Mouse (Mus musculus) left cerebral cortex, adult 8-10 months (tissue): Measurements from ENCODE around the gene Hoxc8. TPM values are rescaled to one million over a fixed set of nuclear protein-coding genes. Genes with fewer than 3 reads are reported as not detected.

Experiments used
- DNase-seq, 2 experiments: peaks; one replicate each; pipeline ENCODE4 v3.0.0; 2022; ENCODE audit warnings: low spot score in 2 of 2
- total RNA-seq, 4 experiments: library from RNA; stranded (reverse); gene quantifications; 2 replicates each; pipeline ENCODE4 v1.2.4; 2022

Gene Hoxc8
- total RNA-seq: not detected

- no peak for DNase-seq
These were observed at the start of gene Hoxc8 for GRCm38 (mm10) chr15:102990461-102991397. TSS of gene Hoxc8 (plus strand) at chr15:102990607.

- no peak for DNase-seq
These were observed 47.5 kb upstream of the Hoxc8 start for GRCm38 (mm10) chr15:102942739-102943467.

GRCm38 (mm10) chr15:102943468-102943813 lies 47.0 kb upstream of the Hoxc8 start:
- DNase-seq: no peak

- DNase-seq: no peak
These were observed 45.0 kb upstream of the Hoxc8 start for GRCm38 (mm10) chr15:102945185-102946077.

- no peak for DNase-seq
These were observed 43.1 kb upstream of the Hoxc8 start for GRCm38 (mm10) chr15:102947276-102947675.

- no peak for DNase-seq
These were observed 41.6 kb upstream of the Hoxc8 start for GRCm38 (mm10) chr15:102948842-102949241.

GRCm38 (mm10) chr15:102949696-102950095 lies 40.7 kb upstream of the Hoxc8 start:
- no peak for DNase-seq

- DNase-seq: no peak
These were observed 39.5 kb upstream of the Hoxc8 start for GRCm38 (mm10) chr15:102950877-102951276.

- DNase-seq: no peak
These were observed 36.8 kb upstream of the Hoxc8 start for GRCm38 (mm10) chr15:102953561-102953960.

GRCm38 (mm10) chr15:102954192-102955006 lies 36.0 kb upstream of the Hoxc8 start, which contains the start of gene Hoxc11:
TSS of gene Hoxc11 (plus strand) at chr15:102954427.
- DNase-seq: no peak

GRCm38 (mm10) chr15:102955007-102955382 lies 35.4 kb upstream of the Hoxc8 start:
- DNase-seq: no peak

- DNase-seq: no peak
These were observed 34.4 kb upstream of the Hoxc8 start for GRCm38 (mm10) chr15:102955833-102956640.

- no peak for DNase-seq
These were observed 33.5 kb upstream of the Hoxc8 start for GRCm38 (mm10) chr15:102956906-102957305.

GRCm38 (mm10) chr15:102959663-102960191 lies 30.7 kb upstream of the Hoxc8 start:
- no peak for DNase-seq

- no peak for DNase-seq
These were observed 28.7 kb upstream of the Hoxc8 start for GRCm38 (mm10) chr15:102961728-102962127.

GRCm38 (mm10) chr15:102962492-102962891 lies 27.9 kb upstream of the Hoxc8 start:
- DNase-seq: no peak

GRCm38 (mm10) chr15:102963259-102963658 lies 27.1 kb upstream of the Hoxc8 start:
- no peak for DNase-seq

GRCm38 (mm10) chr15:102963671-102964640 lies 26.5 kb upstream of the Hoxc8 start:
- no peak for DNase-seq
